Mouse (Mus musculus): ENCODE measurements around the gene Frem2. TPM values are rescaled to one million over a fixed set of nuclear protein-coding genes. Genes with fewer than 3 reads are reported as not detected.

Frem2 gene
- polyA plus RNA-seq (2014; fragmentation: Illumina TruSeq; extraction: RNeasy Lipid Tissue Mini Kit (QIAGEN cat#74804); ENCODE audit: low read depth, low replicate concordance), result not detected

GRCm38 (mm10) chr3:53656878-53657561 lies at the start of gene Frem2:
TSS of gene Frem2 (minus strand) at chr3:53657355.

GRCm38 (mm10) chr3:53488353-53488752 lies 168.8 kb downstream of the Frem2 start, which contains the start of gene Stoml3:
TSS of gene Stoml3 (plus strand) at chr3:53488653.

Other genes starting within 250 kb of the Frem2 start
- 5.9 TPM for gene Nhlrc3, start 194.0 kb downstream of the Frem2 start, polyA plus RNA-seq (2014; fragmentation: Illumina TruSeq; extraction: RNeasy Lipid Tissue Mini Kit (QIAGEN cat#74804); ENCODE audit: low read depth, low replicate concordance)
- 5.5 TPM for gene Proser1, start 193.7 kb downstream of the Frem2 start, polyA plus RNA-seq (2014; fragmentation: Illumina TruSeq; extraction: RNeasy Lipid Tissue Mini Kit (QIAGEN cat#74804); ENCODE audit: low read depth, low replicate concordance)
- not detected for gene Stoml3, start 168.7 kb downstream of the Frem2 start, polyA plus RNA-seq (2014; fragmentation: Illumina TruSeq; extraction: RNeasy Lipid Tissue Mini Kit (QIAGEN cat#74804); ENCODE audit: low read depth, low replicate concordance)
- gene Gm10985, start 187.7 kb upstream of the Frem2 start, polyA plus RNA-seq (2014; fragmentation: Illumina TruSeq; extraction: RNeasy Lipid Tissue Mini Kit (QIAGEN cat#74804); ENCODE audit: low read depth, low replicate concordance), result not detected
- gene Ufm1, start 206.5 kb upstream of the Frem2 start, polyA plus RNA-seq (2014; fragmentation: Illumina TruSeq; extraction: RNeasy Lipid Tissue Mini Kit (QIAGEN cat#74804); ENCODE audit: low read depth, low replicate concordance), result 134 TPM